Mouse (Mus musculus) lung, embryonic 15.5 days (tissue): ENCODE measurements around the gene Arhgap24. TPM values are rescaled to one million over a fixed set of nuclear protein-coding genes. Genes with fewer than 3 reads are reported as not detected.

ENCODE experiments used
- ATAC-seq: fragments of 200-750 bp; cut with Nextera tagmentation; 2 replicates; pipeline ENCODE4 v1.8.0; 2017; ENCODE audit warnings: moderate number of reproducible peaks, borderline replicate concordance; ENCODE audit not compliant: low FRiP score, low TSS enrichment; ENCODE audit errors: extremely low read depth
- H3K27ac ChIP-seq: fragments of 300-500 bp; sonication (generic); 2 replicates; pipeline ENCODE4 v1.5.1; 2015; ENCODE audit warnings: moderate library complexity, mild to moderate bottlenecking, inconsistent platforms
- H3K27me3 ChIP-seq: fragments of 300-500 bp; sonication (generic); 2 replicates; pipeline ENCODE4 v1.6.1; 2015; ENCODE audit warnings: inconsistent platforms
- H3K36me3 ChIP-seq: fragments of 300-500 bp; sonication (generic); 2 replicates; pipeline ENCODE4 v1.6.1; 2015; ENCODE audit warnings: inconsistent platforms
- H3K4me1 ChIP-seq: fragments of 300-500 bp; sonication (generic); 2 replicates; pipeline ENCODE4 v1.6.1; 2015; ENCODE audit warnings: inconsistent platforms
- H3K4me2 ChIP-seq: fragments of 300-500 bp; sonication (generic); 2 replicates; pipeline ENCODE4 v1.6.1; 2015; ENCODE audit warnings: inconsistent platforms, mild to moderate bottlenecking, moderate library complexity
- H3K4me3 ChIP-seq: fragments of 300-500 bp; sonication (generic); 2 replicates; pipeline ENCODE4 v1.5.1; 2015; ENCODE audit warnings: mild to moderate bottlenecking, inconsistent platforms
- H3K9ac ChIP-seq: fragments of 300-500 bp; sonication (generic); 2 replicates; pipeline ENCODE4 v1.6.1; 2015; ENCODE audit warnings: inconsistent platforms
- H3K9me3 ChIP-seq: fragments of 300-500 bp; sonication (generic); 2 replicates; pipeline ENCODE4 v1.6.1; 2016; ENCODE audit warnings: inconsistent platforms
- WGBS: fragments of 180-500 bp; shearing (Covaris S2); methylation state at CpG from one replicate; pipeline ENCODE4 v1.1.7; 2015; 5-methylcytosine and 5-hydroxymethylcytosine counted together
- polyA plus RNA-seq: library from polyadenylated mRNA; unstranded; fragments of >200 nt; fragmentation: Nextera tagmentation; extraction: Ambion mirVana; gene quantifications from 2 replicates; pipeline ENCODE4 v1.2.1, GENCODE M21; 2015

Gene Arhgap24
- polyA plus RNA-seq, 1 experiment from 2014 or later: 35.3 TPM

- H3K4me1 ChIP-seq: no peaks in the 10 kb centered on the region
- no peaks in the 10 kb centered on the region for H3K27me3 ChIP-seq
- no peak for ATAC-seq
- no peak overlapping the region for H3K27ac ChIP-seq
- no peak overlapping the region for H3K4me2 ChIP-seq
- H3K4me3 ChIP-seq: no peak overlapping the region
- no peaks in the 10 kb centered on the region for H3K9me3 ChIP-seq
- no peaks in the 10 kb centered on the region for H3K36me3 ChIP-seq
- 84% methylated on average over 4 of the region's 4 CpGs for WGBS
- no peak overlapping the region for H3K9ac ChIP-seq
These were observed 23.4 kb downstream of the Arhgap24 start for GRCm38 (mm10) chr5:102504557-102504956.

- Histone ChIP-seq H3K27ac (no peak overlapping the region), H3K9ac (no peak overlapping the region), H3K36me3 (no peaks in the 10 kb centered on the region), H3K4me1 (no peaks in the 10 kb centered on the region), H3K9me3 (no peaks in the 10 kb centered on the region), H3K27me3 (no peaks in the 10 kb centered on the region), H3K4me2 (no peak overlapping the region), H3K4me3 (no peak overlapping the region)
- 69% methylated on average over 3 of the region's 3 CpGs for WGBS
- ATAC-seq: no peak
These were observed 27.0 kb downstream of the Arhgap24 start for GRCm38 (mm10) chr5:102508162-102508561.

GRCm38 (mm10) chr5:102509381-102509780 is 28.2 kb downstream of the Arhgap24 start:
- no peaks in the 10 kb centered on the region for H3K27me3 ChIP-seq
- ATAC-seq: no peak
- no peaks in the 10 kb centered on the region for H3K36me3 ChIP-seq
- H3K9me3 ChIP-seq: no peaks in the 10 kb centered on the region
- 51% methylated on average over 2 of the region's 2 CpGs for WGBS
- no peak overlapping the region for H3K9ac ChIP-seq
- H3K27ac ChIP-seq: no peak overlapping the region
- H3K4me2 ChIP-seq: no peak overlapping the region
- H3K4me1 ChIP-seq: no peaks in the 10 kb centered on the region
- no peak overlapping the region for H3K4me3 ChIP-seq

- Histone ChIP-seq H3K27ac (no peak overlapping the region), H3K4me2 (no peak overlapping the region), H3K36me3 (no peaks in the 10 kb centered on the region), H3K9ac (no peak overlapping the region), H3K9me3 (no peaks in the 10 kb centered on the region), H3K4me3 (no peak overlapping the region), H3K27me3 (no peaks in the 10 kb centered on the region), H3K4me1 (no peaks in the 10 kb centered on the region)
- 82% methylated on average over 4 of the region's 4 CpGs for WGBS
- no peak for ATAC-seq
These were observed 30.5 kb downstream of the Arhgap24 start for GRCm38 (mm10) chr5:102511651-102512050.

GRCm38 (mm10) chr5:102515496-102515895 is 34.3 kb downstream of the Arhgap24 start:
- ATAC-seq: no peak
- 72% methylated on average over 7 of the region's 7 CpGs for WGBS
- H3K9ac ChIP-seq: no peak overlapping the region
- no peak overlapping the region for H3K27ac ChIP-seq
- no peaks in the 10 kb centered on the region for H3K4me1 ChIP-seq
- H3K9me3 ChIP-seq: no peaks in the 10 kb centered on the region
- H3K4me3 ChIP-seq: no peak overlapping the region
- H3K4me2 ChIP-seq: no peak overlapping the region
- H3K27me3 ChIP-seq: no peaks in the 10 kb centered on the region
- no peaks in the 10 kb centered on the region for H3K36me3 ChIP-seq

GRCm38 (mm10) chr5:102520506-102520905 is 39.3 kb downstream of the Arhgap24 start:
- no peaks in the 10 kb centered on the region for H3K4me1 ChIP-seq
- ATAC-seq: no peak
- no peaks in the 10 kb centered on the region for H3K36me3 ChIP-seq

GRCm38 (mm10) chr5:102535311-102535710 is 54.1 kb downstream of the Arhgap24 start:
- Histone ChIP-seq H3K9me3 (no peaks in the 10 kb centered on the region), H3K4me2 (no peak overlapping the region), H3K36me3 (no peaks in the 10 kb centered on the region), H3K4me1 (no peaks in the 10 kb centered on the region), H3K4me3 (no peak overlapping the region), H3K27ac (no peak overlapping the region), H3K27me3 (no peaks in the 10 kb centered on the region), H3K9ac (no peak overlapping the region)
- no peak for ATAC-seq
- 66% methylated on average over 9 of the region's 9 CpGs for WGBS

More at GRCm38 (mm10) chr5:102520506-102520905, 39.3 kb downstream of the Arhgap24 start:
- Histone ChIP-seq H3K4me3 (no peak overlapping the region), H3K9ac (no peak overlapping the region), H3K4me2 (no peak overlapping the region), H3K27me3 (no peaks in the 10 kb centered on the region), H3K9me3 (no peaks in the 10 kb centered on the region), H3K27ac (no peak overlapping the region)
- 75% methylated on average over 1 of the region's 1 CpGs for WGBS

GRCm38 (mm10) chr5:102537819-102538218 is 56.6 kb downstream of the Arhgap24 start:
- no peak overlapping the region for H3K4me3 ChIP-seq
- H3K27me3 ChIP-seq: no peaks in the 10 kb centered on the region
- H3K27ac ChIP-seq: no peak overlapping the region
- ATAC-seq: no peak
- 71% methylated on average over 3 of the region's 3 CpGs for WGBS
- H3K4me1 ChIP-seq: no peaks in the 10 kb centered on the region
- no peak overlapping the region for H3K4me2 ChIP-seq
- H3K9me3 ChIP-seq: no peaks in the 10 kb centered on the region
- H3K9ac ChIP-seq: no peak overlapping the region
- no peaks in the 10 kb centered on the region for H3K36me3 ChIP-seq

- H3K4me2 ChIP-seq: no peak overlapping the region
- H3K27me3 ChIP-seq: no peaks in the 10 kb centered on the region
- ATAC-seq: no peak
- peaks cover 3% of the 10 kb centered on the region; the same call in 1 of the 2 replicates for H3K4me1 ChIP-seq
- no peak overlapping the region for H3K27ac ChIP-seq
- no peaks in the 10 kb centered on the region for H3K36me3 ChIP-seq
- 74% methylated on average over 4 of the region's 4 CpGs for WGBS
- no peaks in the 10 kb centered on the region for H3K9me3 ChIP-seq
- no peak overlapping the region for H3K4me3 ChIP-seq
- no peak overlapping the region for H3K9ac ChIP-seq
These were observed 65.1 kb downstream of the Arhgap24 start for GRCm38 (mm10) chr5:102546296-102546695.

GRCm38 (mm10) chr5:102547786-102548185 is 66.6 kb downstream of the Arhgap24 start:
- H3K27me3 ChIP-seq: no peaks in the 10 kb centered on the region
- H3K9ac ChIP-seq: no peak overlapping the region
- H3K4me3 ChIP-seq: no peak overlapping the region
- no peak overlapping the region for H3K27ac ChIP-seq
- H3K4me2 ChIP-seq: no peak overlapping the region
- no peaks in the 10 kb centered on the region for H3K36me3 ChIP-seq
- H3K4me1 ChIP-seq: peaks cover 6% of the 10 kb centered on the region; the same call in 1 of the 2 replicates
- no peaks in the 10 kb centered on the region for H3K9me3 ChIP-seq
- no peak for ATAC-seq

GRCm38 (mm10) chr5:102548382-102548781 is 67.2 kb downstream of the Arhgap24 start:
- ATAC-seq: no peak
- 78% methylated on average over 2 of the region's 2 CpGs for WGBS

GRCm38 (mm10) chr5:102550211-102550610 is 69.0 kb downstream of the Arhgap24 start:
- H3K4me2 ChIP-seq: no peak overlapping the region
- H3K36me3 ChIP-seq: 0 out of 2 replicates have a peak, but pooled peaks cover 6% of the 10 kb centered on the region
- no peak overlapping the region for H3K27ac ChIP-seq
- H3K4me1 ChIP-seq: peaks cover 6% of the 10 kb centered on the region; the same call in 1 of the 2 replicates
- no peaks in the 10 kb centered on the region for H3K27me3 ChIP-seq
- H3K9ac ChIP-seq: no peak overlapping the region
- 48% methylated on average over 3 of the region's 3 CpGs for WGBS
- H3K4me3 ChIP-seq: no peak overlapping the region
- H3K9me3 ChIP-seq: no peaks in the 10 kb centered on the region
- no peak for ATAC-seq

More at GRCm38 (mm10) chr5:102548382-102548781, 67.2 kb downstream of the Arhgap24 start:
- H3K4me1 ChIP-seq: peaks cover 6% of the 10 kb centered on the region; the same call in 1 of the 2 replicates
- H3K36me3 ChIP-seq: no peaks in the 10 kb centered on the region
- no peak overlapping the region for H3K4me2 ChIP-seq
- H3K27ac ChIP-seq: no peak overlapping the region
- H3K9me3 ChIP-seq: no peaks in the 10 kb centered on the region
- H3K4me3 ChIP-seq: no peak overlapping the region
- H3K27me3 ChIP-seq: no peaks in the 10 kb centered on the region
- no peak overlapping the region for H3K9ac ChIP-seq
